Mouse (Mus musculus) spleen, adult 2 months (tissue): ENCODE results near the gene Gnl1.

Experiments
- CTCF ChIP-seq: fragments of 200-500 bp; IDR thresholded peaks from 2 replicates; pipeline ENCODE4 v1.5.1; 2011; ENCODE audit warnings: mild to moderate bottlenecking, inconsistent platforms; ENCODE audit not compliant: insufficient read depth, insufficient read length, insufficient replicate concordance; ENCODE audit errors: extremely low read depth
- POLR2A ChIP-seq: fragments of 200-500 bp; IDR thresholded peaks from 2 replicates; pipeline ENCODE4 v1.6.1; 2011; ENCODE audit warnings: low read depth, low read length, inconsistent platforms

- TF ChIP-seq CTCF: no peak
- TF ChIP-seq POLR2A: no peak
These were observed 25.0 kb upstream of the Gnl1 start for GRCm38 (mm10) chr17:35954665-35955064.
